Mouse (Mus musculus): Measurements from ENCODE around the gene Piwil4.
"Not testable (repeated sequence)": the region's sequence is repeated elsewhere in the genome, so short reads cannot be mapped to it uniquely, and the experiment has no call there.

Gene Piwil4

DNA sequence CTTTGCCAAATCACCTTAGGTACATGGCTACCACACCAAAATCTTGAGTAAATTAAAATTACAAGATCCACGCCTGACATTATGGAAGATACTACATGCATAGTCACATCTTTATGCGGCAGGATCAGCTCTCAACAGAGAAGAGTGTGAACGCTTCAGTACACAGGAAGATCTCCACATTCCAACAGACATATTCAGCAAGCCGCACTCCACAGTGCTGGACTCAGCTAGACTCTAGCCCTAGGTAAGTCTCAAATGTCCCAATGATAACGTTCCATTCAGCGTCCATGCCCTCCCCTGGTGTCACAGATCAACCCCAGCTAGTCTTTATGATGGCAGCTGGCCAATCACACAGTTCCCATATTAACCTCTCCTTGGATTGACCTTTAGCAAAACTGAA, 14.5 kb downstream of the Piwil4 start:
- no peak for DNase-seq (ENCODE audit: low read depth)

DNA sequence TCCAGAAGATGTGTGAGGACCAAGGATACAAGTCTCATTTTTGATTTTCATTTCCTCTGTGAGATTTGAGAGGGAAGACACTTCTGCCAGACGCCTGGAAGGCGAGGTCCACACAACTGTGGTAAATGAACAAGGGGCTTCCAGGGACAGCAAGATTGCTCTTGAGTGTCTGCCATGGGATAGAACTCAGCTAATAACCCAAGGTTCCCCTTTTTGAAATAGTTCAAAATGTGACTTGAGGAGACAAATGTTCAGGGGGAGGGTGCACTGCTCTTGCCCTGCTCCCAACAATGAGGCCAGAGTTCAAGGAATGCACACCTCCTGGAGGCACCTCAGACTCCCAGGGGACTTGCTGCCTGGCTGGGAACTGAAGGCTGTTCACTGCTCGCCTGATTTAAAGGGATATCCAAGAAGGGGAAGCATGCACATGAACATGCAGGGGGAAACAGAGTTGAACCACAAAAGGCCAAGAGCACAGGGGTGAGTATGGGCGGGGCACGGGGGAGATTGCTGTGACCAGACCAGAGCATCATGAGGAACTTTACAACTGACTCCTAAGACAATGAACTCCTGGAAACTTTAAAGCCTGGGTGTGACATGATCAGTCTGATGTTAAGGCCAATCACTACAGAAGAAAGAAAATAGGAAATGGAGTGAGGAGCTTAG, 15.6 kb downstream of the Piwil4 start:
- no peak for DNase-seq (ENCODE audit: low read depth)

DNA sequence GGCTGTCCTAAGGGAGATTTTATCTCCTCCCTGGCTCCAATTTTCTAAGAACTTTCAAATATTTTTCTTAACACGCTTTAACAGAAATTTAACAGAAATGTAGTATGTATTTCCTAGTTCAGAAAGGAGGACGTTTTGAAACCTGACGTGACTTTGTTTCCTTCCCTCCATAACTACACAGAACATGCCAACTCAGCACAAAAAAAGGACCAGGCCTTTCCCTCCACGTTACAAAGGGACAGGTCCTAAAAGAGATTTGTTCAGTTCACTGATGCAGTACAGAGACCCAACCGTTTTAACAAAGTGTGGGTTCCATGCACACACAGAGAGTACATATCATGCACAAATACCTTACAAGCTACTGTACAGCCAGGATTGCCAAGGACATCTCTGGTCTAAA, 18.9 kb downstream of the Piwil4 start:
- no peak for DNase-seq (ENCODE audit: low read depth)

DNA sequence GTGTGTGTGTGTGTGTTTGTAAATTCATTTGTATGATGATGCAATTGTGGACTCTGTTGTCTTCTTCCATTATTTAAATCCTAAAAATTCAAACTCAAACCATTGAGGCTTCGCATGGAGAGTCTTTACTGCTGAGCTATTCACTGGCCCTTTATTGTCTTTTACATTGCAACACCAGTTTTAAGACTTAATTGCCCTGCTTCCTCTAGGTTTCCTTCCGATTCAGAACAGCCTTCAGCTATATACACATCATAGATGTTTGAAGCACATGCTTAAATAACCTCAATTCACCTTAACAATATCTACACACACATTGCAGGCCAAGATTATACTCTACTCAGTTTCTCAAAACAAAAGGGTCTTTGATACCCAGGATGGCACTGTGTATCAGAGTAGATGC, 20.1 kb downstream of the Piwil4 start:
- no peak for DNase-seq (ENCODE audit: low read depth)

DNA sequence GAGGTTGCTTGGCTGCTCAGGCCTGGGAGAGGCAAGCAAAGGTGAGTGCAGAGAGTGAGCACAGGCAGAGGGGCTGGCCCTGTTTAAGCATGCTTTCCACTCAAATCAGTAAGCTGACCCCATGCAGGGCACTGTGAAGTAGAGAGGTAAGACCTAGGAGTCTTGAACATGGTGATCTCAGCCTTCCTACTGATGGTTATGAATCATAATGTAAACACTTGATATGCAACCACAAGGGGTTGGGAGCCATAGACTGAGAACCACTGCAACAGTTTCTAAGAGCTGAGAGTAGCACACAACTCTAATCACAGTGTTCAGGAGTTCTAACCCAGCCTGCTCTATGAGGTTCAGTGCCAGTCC, 22.2 kb downstream of the Piwil4 start:
- DNase-seq (ENCODE audit: low read depth): peak; percentile 13

DNA sequence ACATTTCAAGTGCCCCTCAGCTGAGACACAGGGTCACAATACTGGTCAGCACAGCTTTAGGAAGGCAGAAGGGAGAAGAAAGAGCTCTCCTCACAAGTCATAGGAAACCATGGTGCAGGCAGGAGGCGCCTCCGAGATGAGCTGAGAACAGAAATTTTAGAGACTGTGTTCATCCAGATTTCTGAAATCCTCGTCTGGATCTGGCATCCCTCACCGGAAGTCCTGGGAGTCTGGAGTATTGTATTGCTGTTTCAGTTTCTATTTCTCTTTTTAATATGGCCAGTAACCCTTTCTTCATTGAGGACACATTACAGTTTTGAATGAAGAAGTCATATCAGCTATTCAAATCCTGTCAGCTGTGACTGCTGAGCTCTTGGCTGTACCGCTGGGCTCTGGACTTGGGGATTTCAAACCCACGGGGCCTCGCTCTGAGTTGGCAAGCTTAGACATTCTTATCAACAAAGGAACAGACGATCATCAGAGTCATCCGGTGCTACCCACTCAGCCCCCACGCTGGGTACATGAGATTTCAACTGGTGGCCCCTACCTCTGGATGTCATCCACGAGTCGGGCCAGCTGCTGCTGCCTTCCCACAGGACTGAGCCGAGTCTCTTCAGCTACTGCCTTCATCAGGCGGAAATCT, 22.7 kb downstream of the Piwil4 start:
- DNase-seq (ENCODE audit: low read depth): peak; percentile 16

DNA sequence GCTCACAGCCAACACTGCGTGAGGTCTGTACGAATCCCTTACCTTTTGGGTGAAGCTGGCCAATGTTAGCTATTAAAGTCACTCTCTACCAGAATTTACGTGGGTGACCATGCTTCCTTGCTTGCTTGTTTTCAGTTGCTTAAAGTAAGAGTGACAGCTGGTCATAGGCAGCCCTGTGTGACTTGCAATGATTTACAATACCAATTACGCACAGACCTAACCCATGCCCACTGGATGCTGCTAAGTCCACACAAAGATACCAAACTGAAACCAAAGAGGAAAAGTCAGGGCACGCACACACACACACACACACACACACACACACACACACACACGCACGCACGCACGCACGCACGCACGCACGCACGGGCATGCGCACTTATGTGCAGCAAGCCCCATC, 25.3 kb downstream of the Piwil4 start:
- no peak for DNase-seq (ENCODE audit: low read depth)

DNA sequence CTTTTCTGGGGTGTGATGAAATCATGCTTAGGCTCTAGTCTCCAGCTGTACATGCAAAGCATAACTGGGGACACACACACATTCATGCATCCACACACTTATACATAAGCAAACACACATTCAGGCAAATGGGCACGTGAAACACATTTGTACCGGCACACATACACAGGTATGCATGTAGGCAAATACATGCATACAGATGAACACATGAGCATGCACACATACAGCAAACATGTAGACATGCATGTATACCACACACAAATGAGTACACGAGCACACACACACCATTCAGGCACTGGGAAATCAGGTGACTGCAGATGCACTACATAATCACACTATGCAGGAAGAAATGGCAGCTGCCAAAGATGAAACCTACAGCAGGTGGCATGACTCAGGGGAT, 29.6 kb downstream of the Piwil4 start:
- DNase-seq (ENCODE audit: low read depth): no peak

DNA sequence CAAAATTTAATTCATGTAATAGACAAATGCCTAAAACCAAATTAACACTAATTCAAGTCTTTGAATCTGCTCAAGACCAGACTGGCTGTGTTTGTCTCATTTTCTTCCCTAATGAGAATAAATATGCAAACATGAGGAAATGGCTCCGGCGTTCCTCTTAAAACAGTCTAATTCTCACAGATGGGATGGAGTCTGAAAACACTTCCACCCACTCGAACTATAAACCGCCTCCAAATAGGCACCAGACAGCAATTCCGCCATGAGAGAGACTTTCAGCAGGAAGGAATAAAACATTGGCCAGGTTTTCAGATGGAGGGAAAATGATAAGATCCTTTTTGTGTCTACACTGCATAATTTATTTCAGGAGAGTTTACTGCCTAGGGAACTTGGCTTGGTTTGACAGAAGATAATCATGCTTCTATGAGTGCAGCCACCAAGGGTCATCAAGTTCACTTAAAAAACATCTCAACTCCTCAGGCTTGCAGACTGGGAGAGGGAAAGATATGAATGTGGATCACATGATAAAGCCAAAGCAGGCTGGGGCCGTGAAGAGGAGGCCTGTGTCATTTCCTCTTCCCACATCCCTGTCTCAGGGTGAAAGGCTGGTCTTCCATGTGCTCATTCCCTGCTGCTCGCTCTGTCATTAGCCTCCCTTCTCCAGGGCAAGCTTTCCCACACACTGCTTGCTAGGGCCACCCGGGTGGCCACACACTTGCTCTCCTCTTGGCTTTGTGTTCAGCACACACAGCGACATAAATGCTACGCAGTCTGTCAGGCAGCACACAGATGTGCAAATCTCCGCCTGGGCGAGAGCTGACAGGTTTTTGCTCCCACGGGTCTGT, 35.0 kb downstream of the Piwil4 start:
- no peak for DNase-seq (ENCODE audit: low read depth)

DNA sequence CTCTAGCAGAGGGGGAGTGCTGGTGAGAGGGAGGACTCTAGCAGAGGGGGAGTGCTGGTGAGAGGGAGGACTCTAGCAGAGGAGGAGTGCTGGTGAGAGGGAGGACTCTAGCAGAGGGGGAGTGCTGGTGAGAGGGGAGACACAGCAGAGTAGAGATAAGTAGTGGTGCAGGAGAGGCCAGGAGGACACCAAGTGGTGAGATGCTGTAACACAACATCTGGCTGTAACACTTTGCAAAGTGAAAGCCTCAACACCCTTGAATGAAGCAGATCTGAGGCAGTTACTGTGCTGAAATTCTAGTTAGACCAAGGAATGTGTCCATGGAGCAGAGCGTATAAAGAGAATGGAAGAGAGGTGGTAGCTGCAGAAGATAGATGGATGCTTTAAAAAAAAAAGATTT, 39.7 kb downstream of the Piwil4 start:
- DNase-seq (ENCODE audit: low read depth): not testable (repeated sequence)

DNA sequence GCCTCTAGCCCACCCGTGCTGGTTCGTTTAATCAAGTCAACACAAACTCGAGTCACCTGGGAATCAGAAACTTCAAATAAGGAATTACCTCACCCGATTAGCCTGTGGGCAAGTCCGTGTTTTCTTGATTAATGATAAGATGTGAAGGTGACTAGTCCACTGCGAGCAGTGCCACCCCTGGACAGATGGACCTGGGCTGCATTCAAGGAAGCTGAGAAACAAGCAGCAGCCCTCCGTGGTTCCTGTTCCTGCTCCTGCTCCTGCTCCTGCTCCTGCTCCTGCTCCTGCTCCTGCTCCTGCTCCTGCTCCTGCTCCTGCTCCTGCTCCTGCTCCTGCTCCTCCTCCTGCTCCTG, 41.3 kb downstream of the Piwil4 start:
- DNase-seq (ENCODE audit: low read depth): no peak

DNA sequence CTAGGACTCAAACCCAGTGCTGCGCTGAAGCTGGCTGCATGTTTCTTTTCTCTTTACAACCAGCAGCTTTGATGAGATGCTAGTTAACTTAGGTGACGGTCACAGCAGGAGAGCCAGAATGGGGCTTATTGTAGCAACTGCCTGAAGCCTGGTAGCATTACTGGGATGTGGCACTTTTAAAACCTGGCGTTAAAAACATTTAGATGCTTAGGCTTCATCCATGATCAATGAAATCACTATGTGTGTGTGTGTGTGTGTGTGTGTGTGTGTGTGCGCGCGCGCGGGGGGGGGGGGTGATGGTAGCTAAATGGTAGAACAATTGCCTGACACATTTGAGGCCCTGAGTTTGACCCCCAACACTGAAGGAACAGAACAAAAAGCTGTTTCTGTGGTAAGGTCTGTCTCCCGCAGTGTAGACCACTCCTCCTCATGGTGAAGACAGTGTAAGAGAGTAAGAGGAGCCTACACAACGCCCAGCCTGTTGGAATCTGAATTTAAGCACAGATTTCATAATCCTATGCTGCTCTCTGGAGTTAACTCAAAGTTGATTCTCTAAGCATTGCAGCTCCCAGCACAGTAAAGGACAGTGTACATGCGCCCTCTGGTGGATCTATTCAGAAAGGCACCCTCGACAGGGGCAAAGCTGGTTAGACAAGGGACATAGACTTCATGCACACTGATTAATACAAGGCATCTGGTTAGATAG, 41.8 kb downstream of the Piwil4 start:
- peak; percentile 88 for DNase-seq (ENCODE audit: low read depth)

DNA sequence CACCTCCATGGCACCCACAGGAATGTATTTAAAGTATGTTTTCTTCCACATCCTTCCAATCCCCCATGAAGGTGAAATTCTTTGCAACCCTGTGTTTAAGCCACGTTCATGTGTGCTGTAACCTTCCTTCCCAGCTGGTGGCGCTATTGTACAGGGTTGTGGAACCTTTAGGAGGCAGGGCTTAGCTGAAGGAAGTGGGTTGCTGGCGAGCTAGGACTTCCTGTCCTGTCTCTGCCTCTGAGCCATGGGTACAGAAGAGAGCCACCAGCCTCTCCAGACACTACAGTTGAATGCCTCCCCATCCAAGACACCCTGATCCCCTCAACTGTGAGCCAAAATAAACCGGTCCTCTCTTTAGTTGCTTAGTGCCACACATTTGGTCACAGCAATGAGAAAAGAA, 42.6 kb downstream of the Piwil4 start:
- peak; percentile 79 for DNase-seq (ENCODE audit: low read depth)

DNA sequence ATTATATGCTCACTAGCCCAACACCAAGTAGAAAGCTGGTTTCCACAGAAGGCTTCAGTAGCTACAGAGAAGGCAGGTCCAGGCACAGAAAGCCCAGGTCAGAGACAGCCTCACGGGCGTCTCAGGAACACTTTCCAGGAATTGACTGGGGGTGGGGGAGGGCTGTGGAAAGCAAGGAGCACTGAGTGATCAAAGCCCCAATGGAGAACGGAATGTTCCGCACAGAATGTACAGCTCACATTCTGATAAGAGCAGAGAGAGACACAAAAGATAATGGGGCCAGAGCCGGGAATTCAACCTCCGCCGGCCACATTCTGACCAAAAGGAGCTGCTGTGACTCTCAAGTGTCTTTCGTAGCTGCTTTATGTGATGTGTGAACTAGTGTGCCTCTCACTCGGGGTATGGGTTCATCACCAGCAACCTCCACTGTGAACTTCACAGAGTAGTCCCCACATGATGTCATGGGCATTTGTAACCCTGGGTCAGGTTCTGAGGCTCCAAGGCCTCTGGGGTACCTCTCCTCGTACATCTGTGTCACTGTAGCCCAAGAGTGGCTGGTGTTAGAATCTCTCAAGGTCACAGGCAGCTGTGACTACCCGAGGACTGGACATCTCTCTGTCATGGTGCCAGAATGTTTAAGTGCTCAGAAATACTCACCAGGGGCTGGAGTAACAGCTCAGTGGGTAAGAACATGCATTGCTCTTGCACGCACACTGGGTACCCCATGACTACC, 51.0 kb downstream of the Piwil4 start:
- no peak for DNase-seq (ENCODE audit: low read depth)

DNA sequence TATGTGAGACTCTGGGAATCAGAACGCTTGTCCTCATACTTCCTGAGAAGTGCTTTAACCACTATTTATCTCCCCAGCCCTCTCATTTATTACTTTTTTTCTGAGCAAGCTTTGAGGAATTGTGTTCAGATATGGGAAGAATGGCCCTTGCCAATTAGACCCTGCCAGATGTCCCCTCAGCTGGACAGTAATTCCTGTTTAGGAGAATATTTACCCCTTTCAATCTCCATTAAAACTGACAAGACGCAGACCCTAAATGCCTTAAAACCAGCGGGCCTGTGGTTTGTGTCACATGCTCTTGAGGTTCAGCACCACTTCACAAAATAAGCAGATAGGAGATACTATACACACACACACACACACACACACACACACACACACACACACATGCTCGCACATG, 56.2 kb downstream of the Piwil4 start:
- no peak for DNase-seq (ENCODE audit: low read depth)

DNA sequence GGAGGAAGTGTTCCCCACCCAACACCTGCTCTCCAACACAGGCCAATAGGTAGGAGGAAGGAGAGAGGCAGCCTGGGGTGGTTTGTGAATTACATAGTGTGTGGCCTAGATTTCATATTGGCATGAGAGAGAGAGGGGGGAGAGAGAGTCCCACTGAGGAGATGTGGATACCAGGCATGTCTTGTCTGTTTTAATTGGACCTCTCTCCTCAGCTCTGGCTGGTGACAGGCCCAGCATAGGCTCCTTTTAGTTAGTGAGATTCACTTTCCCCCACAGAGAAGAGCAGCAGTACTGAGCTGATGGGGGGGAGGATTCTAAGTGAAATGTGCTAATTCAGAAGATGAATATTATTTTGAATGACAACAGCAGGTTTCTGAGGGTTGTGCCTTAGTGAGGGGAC, 57.8 kb downstream of the Piwil4 start:
- no peak for DNase-seq (ENCODE audit: low read depth)

DNA sequence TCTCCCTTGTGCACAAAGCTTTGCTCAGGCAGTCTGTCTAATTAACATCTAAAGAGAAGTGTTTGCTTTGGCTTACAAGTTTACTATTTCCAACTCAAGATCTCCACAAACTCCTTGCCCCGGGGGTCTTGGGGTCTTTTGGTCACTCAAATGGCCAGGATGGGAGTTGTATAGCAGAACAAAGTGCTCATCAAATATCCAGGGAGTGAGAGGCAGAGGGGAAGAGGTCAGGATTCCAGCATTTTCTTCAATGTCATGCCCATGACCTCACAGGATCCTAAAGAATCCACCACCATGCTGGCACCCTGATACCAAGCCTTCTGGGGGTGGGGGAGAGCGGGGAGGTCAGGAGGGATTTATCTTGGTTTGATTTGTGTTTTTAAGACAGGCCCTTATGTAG, 59.9 kb downstream of the Piwil4 start:
- DNase-seq (ENCODE audit: low read depth): no peak

DNA sequence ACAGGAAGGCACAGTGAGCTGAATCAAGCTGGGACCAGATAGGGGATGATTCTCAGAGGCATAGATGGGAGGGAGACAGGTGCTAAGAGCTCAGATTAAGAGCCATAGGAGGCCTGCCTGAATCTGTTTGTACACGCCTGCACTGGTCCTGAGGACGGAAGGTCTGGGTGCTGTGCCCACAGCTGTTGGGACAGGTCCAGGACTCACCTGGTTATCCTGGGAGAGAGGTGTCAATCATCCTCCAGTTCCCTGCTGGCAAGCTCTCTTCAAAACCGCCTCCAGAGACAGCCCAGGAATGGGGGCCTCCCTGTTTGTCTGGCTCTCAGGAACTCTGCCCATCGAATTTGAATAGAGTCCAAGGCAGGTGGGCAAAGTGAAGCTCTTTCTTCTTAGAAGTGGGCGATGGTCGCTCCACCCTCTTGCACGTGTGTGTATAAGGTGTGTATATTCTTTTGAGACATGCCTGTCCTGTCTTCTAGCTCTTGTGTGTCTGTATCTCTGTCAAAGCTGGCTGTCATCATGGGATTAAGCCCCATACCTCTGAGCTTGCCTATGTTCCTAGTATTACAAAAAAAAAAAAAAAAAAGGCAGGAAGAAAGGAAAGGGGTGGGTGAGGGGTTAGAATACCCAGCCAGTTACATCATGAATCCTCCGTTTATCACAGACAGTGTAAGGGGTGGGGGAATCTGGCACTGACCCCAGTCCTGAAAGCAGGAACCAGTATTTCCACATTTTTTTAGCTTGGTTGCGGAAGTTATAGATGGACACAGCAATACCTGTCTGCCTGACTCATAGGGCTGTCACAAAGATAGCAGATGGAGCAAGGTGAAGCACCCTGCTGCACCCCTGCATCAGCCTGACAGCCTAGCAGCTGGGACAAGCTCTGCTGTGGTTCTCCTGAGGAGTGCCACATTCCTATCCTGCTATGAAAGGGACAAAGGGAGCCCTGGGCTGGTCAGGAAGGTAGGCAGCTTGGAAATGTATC, 64.5 kb downstream of the Piwil4 start:
- DNase-seq (ENCODE audit: low read depth): no peak

DNA sequence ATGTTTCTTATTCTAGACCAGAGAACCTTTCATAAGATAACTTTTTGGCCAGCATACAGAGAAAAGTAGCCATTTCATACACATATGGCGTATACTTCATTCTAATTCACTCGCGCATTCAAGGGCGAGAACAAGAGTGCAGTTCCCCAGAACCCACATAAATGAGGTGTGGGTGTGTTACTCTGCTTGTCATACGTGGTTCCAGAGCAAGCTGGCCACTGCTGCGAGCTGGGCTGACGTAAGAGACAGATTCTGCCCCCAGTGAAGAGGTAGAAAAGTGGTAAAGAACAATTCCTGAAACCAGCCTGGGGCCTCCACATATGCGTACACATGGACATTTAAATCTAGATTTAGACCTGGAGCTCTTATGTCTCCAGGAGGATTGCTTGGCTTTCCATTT, 66.0 kb downstream of the Piwil4 start:
- no peak for DNase-seq (ENCODE audit: low read depth)

DNA sequence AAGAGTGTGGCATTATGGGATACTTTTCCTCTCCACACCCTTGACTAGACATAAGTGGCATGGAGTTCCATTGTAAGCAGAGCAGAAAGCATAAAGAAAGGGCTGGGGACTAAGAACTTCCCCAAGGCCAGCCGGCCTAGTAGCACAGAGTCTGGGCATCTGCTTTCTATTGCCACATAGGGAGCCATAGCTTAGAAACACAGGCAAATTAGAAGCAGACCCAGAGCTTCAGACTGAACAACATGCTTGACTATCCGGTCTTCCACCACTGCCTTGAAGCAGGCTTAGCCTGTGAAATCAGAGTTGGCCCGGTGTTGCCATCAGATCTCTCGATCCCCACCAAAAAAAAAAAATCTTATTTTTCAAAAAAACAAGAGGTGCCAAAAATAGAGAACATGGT, 67.4 kb downstream of the Piwil4 start:
- no peak for DNase-seq (ENCODE audit: low read depth)

DNA sequence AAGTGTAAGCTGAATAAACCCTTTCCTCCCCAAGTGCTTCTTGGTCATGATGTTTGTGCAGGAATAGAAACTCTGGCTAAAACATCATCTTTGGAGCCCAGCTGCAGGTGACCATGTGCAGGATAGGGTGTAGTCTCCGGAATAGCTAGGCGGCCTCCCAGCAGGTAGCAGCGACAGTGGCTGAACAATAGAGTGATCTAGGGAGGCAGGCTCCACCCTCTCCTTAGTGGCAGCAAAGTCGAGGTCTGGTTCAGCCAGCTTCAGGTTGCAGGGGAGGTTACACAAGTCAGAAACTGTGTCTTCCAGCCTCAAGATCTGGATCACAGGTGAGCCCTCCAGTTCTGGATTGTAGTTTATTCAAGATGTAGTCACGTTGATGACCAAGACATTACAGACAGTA, 68.6 kb downstream of the Piwil4 start:
- not testable (repeated sequence) for DNase-seq (ENCODE audit: low read depth)
